Mouse (Mus musculus) ES-E14 (cell line): ENCODE results near the gene Wdr78. TPM values are rescaled to one million over a fixed set of nuclear protein-coding genes. Genes with fewer than 3 reads are reported as not detected.

ENCODE experiments used
- DNase-seq: peaks from one replicate; pipeline ENCODE4 v3.0.0-alpha.2; 2013; ENCODE audit warnings: low read depth, low spot score
- H3K27ac ChIP-seq: 2 replicates; pipeline ENCODE4 v1.5.1; 2012; ENCODE audit warnings: low read depth, mild to moderate bottlenecking, low read length, moderate library complexity, mixed read lengths; ENCODE audit not compliant: poor library complexity, insufficient read depth, severe bottlenecking
- H3K36me3 ChIP-seq: 2 replicates; pipeline ENCODE4 v1.6.1; 2012; ENCODE audit warnings: mild to moderate bottlenecking, low read length, moderate library complexity, mixed read lengths; ENCODE audit not compliant: control insufficient read depth, poor library complexity, insufficient read depth, severe bottlenecking
- H3K4me1 ChIP-seq, 2 experiments: fragments of 150-350 bp in 1 of 2; sonication (generic) in 1 of 2; 2 replicates each; pipeline ENCODE4 v1.6.1; 2012; ENCODE audit warnings: low read length in 2 of 2, mild to moderate bottlenecking in 1 of 2, mixed read lengths in 1 of 2; ENCODE audit not compliant: control insufficient read depth in 2 of 2, insufficient read depth in 2 of 2, poor library complexity in 1 of 2
- H3K4me3 ChIP-seq, 2 experiments: fragments of 150-350 bp in 1 of 2; sonication (generic) in 1 of 2; 2 replicates each; pipeline ENCODE4 v1.5.1; 2012; ENCODE audit warnings: low read length in 2 of 2, low read depth in 1 of 2, mild to moderate bottlenecking in 1 of 2, mixed read lengths in 1 of 2; ENCODE audit not compliant: insufficient read depth in 1 of 2, poor library complexity in 1 of 2, severe bottlenecking in 1 of 2
- H3K9ac ChIP-seq: 2 replicates; pipeline ENCODE4 v1.6.1; 2012; ENCODE audit warnings: low read depth, mild to moderate bottlenecking, low read length, mixed read lengths; ENCODE audit not compliant: poor library complexity, insufficient read depth, severe bottlenecking
- H3K9me3 ChIP-seq: fragments of 150-350 bp; sonication (generic); 2 replicates; pipeline ENCODE4 v1.6.1; 2012; ENCODE audit warnings: low read depth, mild to moderate bottlenecking, low read length; ENCODE audit not compliant: control insufficient read depth, insufficient read depth
- CHD2 ChIP-seq: IDR thresholded peaks from 2 replicates; pipeline ENCODE4 v1.6.1; 2014; ENCODE audit warnings: mild to moderate bottlenecking, low read depth, low read length, inconsistent platforms
- HCFC1 ChIP-seq: IDR thresholded peaks from 2 replicates; pipeline ENCODE4 v1.6.1; 2012; ENCODE audit warnings: low read length, inconsistent platforms, borderline replicate concordance; ENCODE audit not compliant: insufficient read depth
- MAFK ChIP-seq: IDR thresholded peaks from 2 replicates; pipeline ENCODE4 v1.6.1; 2014; ENCODE audit warnings: mild to moderate bottlenecking, low read depth, low read length, inconsistent platforms; ENCODE audit not compliant: insufficient read depth
- ZC3H11A ChIP-seq: IDR thresholded peaks from 2 replicates; pipeline ENCODE4 v1.6.1; 2012; ENCODE audit warnings: low read depth, mild to moderate bottlenecking, inconsistent platforms, low read length, borderline replicate concordance
- ZNF384 ChIP-seq: IDR thresholded peaks from 2 replicates; pipeline ENCODE4 v1.6.1; 2012; ENCODE audit warnings: low read depth, low read length, inconsistent platforms
- in situ Hi-C, 2 experiments: fragments of 600-800 bp; cut with MboI; formaldehyde crosslinking; loops; one replicate each; pipeline ENCODE4 v1.15.1; 2025; ENCODE audit warnings: low sequenced_read_pairs in 2 of 2, inconsistent platforms in 1 of 2; ENCODE audit not compliant: unreplicated experiment in 2 of 2
- total RNA-seq: library from RNA; depleted of rRNA; stranded (reverse); fragments of 300-350 nt; gene quantifications from 2 replicates; pipeline ENCODE4 v1.2.3, GENCODE M21; 2012

Wdr78 gene
- total RNA-seq, 1 experiment = 0.76 TPM

DNA sequence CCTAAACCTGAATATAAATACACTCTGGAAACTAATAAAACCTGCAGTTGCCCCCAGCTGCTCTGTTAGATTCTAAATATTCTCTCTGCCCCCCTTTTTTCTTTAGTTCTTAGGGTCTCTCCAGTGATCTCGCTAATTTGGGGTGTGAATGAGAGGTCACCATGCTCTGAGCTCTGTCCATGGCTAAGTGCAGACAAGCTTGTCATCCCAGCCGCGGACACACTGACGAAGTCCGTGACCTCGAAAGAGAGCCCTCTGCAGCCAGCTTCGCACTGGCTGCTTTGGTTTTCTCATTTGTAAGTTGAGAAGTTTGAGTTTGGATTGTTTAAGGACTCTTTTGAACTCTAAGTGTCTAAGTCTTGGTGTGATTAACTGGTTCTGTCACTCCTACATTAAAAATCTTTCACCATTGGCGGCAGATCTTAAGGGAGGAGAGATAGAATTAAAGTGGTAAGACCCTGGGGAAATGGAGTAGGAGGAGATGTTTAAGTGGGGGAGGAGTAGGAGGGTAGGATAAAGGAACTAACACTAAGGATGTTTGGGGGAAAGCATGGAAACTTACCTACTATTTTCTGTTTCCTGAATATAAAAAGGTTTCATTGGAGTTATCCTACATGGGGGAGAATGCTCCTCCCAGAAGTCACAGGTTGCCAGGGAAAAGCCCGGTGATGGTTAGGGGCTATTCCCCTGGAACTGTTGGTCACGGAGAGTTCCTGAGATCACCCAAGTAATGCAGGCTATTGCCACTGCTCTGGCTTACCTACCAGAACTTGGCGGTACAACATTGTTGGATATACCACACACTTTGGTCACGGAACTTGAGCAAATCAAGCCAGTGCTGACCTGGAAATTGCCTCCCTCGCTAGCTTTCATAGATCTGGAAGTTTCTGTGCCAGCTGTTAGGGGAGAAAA is 85.9 kb downstream of the Wdr78 start:
- H3K4me3 ChIP-seq = no peak overlapping the region
- no peak overlapping the region for H3K9ac ChIP-seq
- TF ChIP-seq ZC3H11A (no peak), MAFK (no peak), HCFC1 (no peak), CHD2 (no peak), ZNF384 (no peak)
- H3K36me3 ChIP-seq = no peaks in the 10 kb centered on the region
- no peaks in the 10 kb centered on the region for H3K9me3 ChIP-seq
- in situ Hi-C loops = no loop called here
- DNase-seq = no peak
- no peak overlapping the region for H3K27ac ChIP-seq
- H3K4me1 ChIP-seq = no peaks in the 10 kb centered on the region

DNA sequence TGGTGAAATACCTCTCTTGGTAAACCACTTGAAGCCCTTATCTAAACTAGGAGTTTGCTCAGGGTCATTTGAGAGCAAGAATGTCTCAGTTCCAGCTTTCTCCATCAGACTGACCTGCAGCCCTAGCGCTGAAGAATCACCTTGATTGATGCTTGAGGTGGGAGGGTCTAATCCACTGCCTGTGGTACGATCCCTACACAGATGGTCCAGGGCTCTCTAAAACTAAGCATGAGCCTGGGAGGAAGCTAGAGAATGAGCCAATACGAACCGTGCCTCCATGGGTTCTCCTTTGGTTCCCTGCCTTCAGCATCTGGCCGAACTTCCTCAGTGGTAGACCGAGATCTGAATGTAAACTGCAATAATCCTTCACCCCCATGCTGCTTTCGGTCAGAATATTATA is 86.6 kb downstream of the Wdr78 start:
- Histone ChIP-seq H3K9me3 (no peaks in the 10 kb centered on the region), H3K9ac (no peak overlapping the region), H3K27ac (no peak overlapping the region), H3K36me3 (no peaks in the 10 kb centered on the region), H3K4me3 (no peak overlapping the region), H3K4me1 (no peaks in the 10 kb centered on the region)
- DNase-seq = no peak
- TF ChIP-seq MAFK (no peak), ZNF384 (no peak), ZC3H11A (no peak), HCFC1 (no peak), CHD2 (no peak)
- in situ Hi-C loops = no loop called here

DNA sequence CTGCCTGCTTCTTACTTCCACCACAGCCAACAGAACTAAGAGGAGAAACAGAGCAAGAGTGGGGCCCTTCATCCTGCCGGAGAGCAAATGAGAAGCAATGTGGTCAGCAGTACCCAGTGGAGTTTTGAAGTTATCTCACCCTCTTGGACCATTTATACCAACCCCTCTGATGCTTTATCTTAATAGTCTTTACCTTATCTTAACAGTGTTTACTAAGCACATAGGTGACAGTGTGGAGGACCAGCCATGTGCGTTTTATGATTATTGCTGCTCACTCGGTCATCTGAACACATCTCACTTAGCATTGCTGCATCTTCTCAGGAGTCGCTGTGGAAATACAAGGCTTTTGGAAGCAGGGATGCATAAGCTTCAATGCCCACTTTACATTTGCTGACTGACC is 87.7 kb downstream of the Wdr78 start, which contains the start of gene Insl5:
Gene Insl5, minus strand, starts transcription at position 222 of the 400 bp plus-strand sequence.
- Histone ChIP-seq H3K4me1 (no peaks in the 10 kb centered on the region), H3K9me3 (no peaks in the 10 kb centered on the region), H3K4me3 (no peak within 1 kb of the TSS), H3K27ac (no peak within 1 kb of the TSS), H3K9ac (no peak within 1 kb of the TSS), H3K36me3 (no peaks in the 10 kb centered on the region)
- in situ Hi-C loops = no loop called here
- TF ChIP-seq ZNF384 = no peak
- TF ChIP-seq CHD2 = no peak
- no peak for TF ChIP-seq HCFC1
- no peak for TF ChIP-seq MAFK
- TF ChIP-seq ZC3H11A = no peak
- no peak for DNase-seq

DNA sequence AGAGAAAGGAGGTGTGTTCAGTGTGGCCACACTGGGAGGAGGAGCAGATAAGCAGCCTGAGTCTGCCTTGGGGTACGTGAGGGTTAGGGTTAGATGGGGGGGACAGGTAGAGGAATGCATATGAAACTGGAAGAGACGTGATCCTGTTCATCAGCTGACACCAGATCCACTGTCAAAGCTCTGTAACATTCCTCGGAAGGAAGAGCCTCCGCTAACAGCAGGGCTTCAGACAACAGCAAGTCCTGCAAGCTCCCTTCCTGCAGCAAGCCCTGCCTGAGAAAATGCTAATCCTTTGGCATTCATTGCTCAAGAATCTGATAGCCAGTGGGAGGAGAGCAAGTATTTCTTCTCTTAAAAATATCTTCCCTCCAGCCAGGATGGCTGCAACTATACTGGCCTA is 100.9 kb downstream of the Wdr78 start:
- Histone ChIP-seq H3K9ac (no peak overlapping the region), H3K4me3 (no peak overlapping the region), H3K27ac (no peak overlapping the region), H3K9me3 (no peaks in the 10 kb centered on the region), H3K36me3 (no peaks in the 10 kb centered on the region), H3K4me1 (peaks cover 0 to 2% of the 10 kb centered on the region in 2 experiments; a peak in 1 of 4 replicates)
- no peak for DNase-seq
- in situ Hi-C loops = no loop called here
- no peak for TF ChIP-seq ZNF384
- no peak for TF ChIP-seq HCFC1
- TF ChIP-seq MAFK = no peak
- TF ChIP-seq CHD2 = no peak
- TF ChIP-seq ZC3H11A = no peak
